Mouse (Mus musculus): Measurements from ENCODE around the gene Scaf8.
A peak's percentile ranks its signal among the peaks of the same experiment; 100 is the strongest.

Gene Scaf8

GRCm38 (mm10) chr17:3210134-3210533 lies 95.4 kb downstream of the Scaf8 start:
- DNase-seq = no peak

GRCm38 (mm10) chr17:3212105-3212504 lies 97.3 kb downstream of the Scaf8 start:
- DNase-seq = no peak

GRCm38 (mm10) chr17:3212886-3213285 lies 98.1 kb downstream of the Scaf8 start:
- no peak for DNase-seq

- no peak for DNase-seq
These were observed 100.1 kb downstream of the Scaf8 start for GRCm38 (mm10) chr17:3214852-3215251.

- no peak for DNase-seq
These were observed 102.3 kb downstream of the Scaf8 start for GRCm38 (mm10) chr17:3217023-3217422.

GRCm38 (mm10) chr17:3218364-3218763 lies 103.6 kb downstream of the Scaf8 start:
- DNase-seq = no peak

GRCm38 (mm10) chr17:3218916-3219315 lies 104.1 kb downstream of the Scaf8 start:
- peak; percentile 71 for DNase-seq

GRCm38 (mm10) chr17:3220201-3220600 lies 105.4 kb downstream of the Scaf8 start:
- no peak for DNase-seq

- no peak for DNase-seq
These were observed 108.3 kb downstream of the Scaf8 start for GRCm38 (mm10) chr17:3223071-3223470.

GRCm38 (mm10) chr17:3223721-3224120 lies 108.9 kb downstream of the Scaf8 start:
- DNase-seq = no peak

GRCm38 (mm10) chr17:3224383-3225106 lies 109.8 kb downstream of the Scaf8 start:
- DNase-seq = peak; percentile 84

- peak; percentile 74 for DNase-seq
These were observed 115.6 kb downstream of the Scaf8 start for GRCm38 (mm10) chr17:3230231-3231000.

GRCm38 (mm10) chr17:3232626-3233025 lies 117.9 kb downstream of the Scaf8 start:
- no peak for DNase-seq

GRCm38 (mm10) chr17:3243672-3244071 lies 128.9 kb downstream of the Scaf8 start:
- no peak for DNase-seq

GRCm38 (mm10) chr17:3244881-3245739 lies 130.3 kb downstream of the Scaf8 start:
- DNase-seq = no peak

- DNase-seq = no peak
These were observed 132.0 kb downstream of the Scaf8 start for GRCm38 (mm10) chr17:3246665-3247370.

All from right cerebral cortex, adult 18-20 months (tissue).